Mouse (Mus musculus): ENCODE results near the gene Aip. TPM values are rescaled to one million over a fixed set of nuclear protein-coding genes. Genes with fewer than 3 reads are reported as not detected.

The Aip gene
- polyA plus RNA-seq, 1 experiment from 2014 or later: 94.5 TPM

- H3K4me2 ChIP-seq: no peak overlapping the region
- DNase-seq (no peak), ATAC-seq (ENCODE audit: insufficient read depth) (no peak)
- no peak for TF ChIP-seq CTCF (IDR thresholded peaks at IDR 0.05; ENCODE audit: low read depth)
- peaks cover 13% of the 10 kb centered on the region; the same call in 1 of the 2 replicates for H3K4me1 ChIP-seq (ENCODE audit: insufficient read depth)
- no peak overlapping the region for H3K27ac ChIP-seq (ENCODE audit: low read depth)
- H3K27me3 ChIP-seq (ENCODE audit: insufficient read depth, low read length): peaks cover 31% of the 10 kb centered on the region
- H3K9ac ChIP-seq: no peak overlapping the region
- no peaks in the 10 kb centered on the region for H3K36me3 ChIP-seq (ENCODE audit: insufficient read depth)
- no peak overlapping the region for H3K4me3 ChIP-seq (ENCODE audit: low read depth, low read length)
- H3K9me3 ChIP-seq (ENCODE audit: low read depth, low read length): no peaks in the 10 kb centered on the region
- WGBS: 86% methylated on average over 2 of the region's 2 CpGs
Measured at GRCm38 (mm10) chr19:4102049-4102448, 23.6 kb downstream of the Aip start.

- 65% methylated on average over 6 of the region's 6 CpGs for WGBS
- TF ChIP-seq CTCF (IDR thresholded peaks at IDR 0.05; ENCODE audit: low read depth): no peak
- Histone ChIP-seq H3K9ac (no peak overlapping the region), H3K27me3 (ENCODE audit: insufficient read depth, low read length) (peaks cover 31% of the 10 kb centered on the region), H3K27ac (ENCODE audit: low read depth) (no peak overlapping the region), H3K4me1 (ENCODE audit: insufficient read depth) (peaks cover 13% of the 10 kb centered on the region; the same call in 1 of the 2 replicates), H3K4me2 (peak overlapping the region; percentile 87), H3K36me3 (ENCODE audit: insufficient read depth) (no peaks in the 10 kb centered on the region), H3K9me3 (ENCODE audit: low read depth, low read length) (no peaks in the 10 kb centered on the region), H3K4me3 (ENCODE audit: low read depth, low read length) (no peak overlapping the region)
- ATAC-seq (ENCODE audit: insufficient read depth): no peak
- DNase-seq: no peak
Measured at GRCm38 (mm10) chr19:4101466-4101865, 24.2 kb downstream of the Aip start.

DNA sequence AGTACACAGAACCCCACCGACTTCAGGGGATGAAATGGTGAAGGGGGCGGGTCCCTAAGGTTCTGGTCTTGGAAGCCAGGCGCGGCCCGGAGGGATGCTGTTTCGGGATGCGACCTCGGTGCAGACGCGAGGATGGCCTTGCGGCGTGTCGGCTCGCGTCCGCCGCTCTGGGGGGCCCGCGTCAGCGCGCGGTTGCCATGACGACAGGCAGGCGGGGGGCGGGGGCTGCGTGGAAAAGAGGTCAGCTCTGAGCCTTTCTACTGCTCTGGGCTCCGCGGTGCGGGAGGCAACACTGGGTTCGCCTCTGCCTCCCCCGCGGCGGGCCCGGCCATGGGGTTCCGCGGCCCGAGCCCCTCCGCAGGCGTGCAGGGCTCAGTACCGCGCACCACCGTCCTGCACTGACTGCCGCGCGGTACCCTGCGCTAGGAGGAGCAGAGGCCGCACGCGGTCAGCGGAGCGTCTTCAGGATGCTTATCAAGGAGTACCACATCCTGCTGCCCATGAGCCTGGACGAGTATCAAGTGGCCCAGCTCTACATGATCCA lies 24.9 kb downstream of the Aip start:
- Histone ChIP-seq H3K27ac (ENCODE audit: low read depth) (no peak overlapping the region), H3K9ac (peak overlapping the region; percentile 46), H3K27me3 (ENCODE audit: insufficient read depth, low read length) (peaks cover 31% of the 10 kb centered on the region), H3K36me3 (ENCODE audit: insufficient read depth) (no peaks in the 10 kb centered on the region), H3K4me1 (ENCODE audit: insufficient read depth) (peaks cover 13% of the 10 kb centered on the region; the same call in 1 of the 2 replicates), H3K4me3 (ENCODE audit: low read depth, low read length) (peak overlapping the region; percentile 45), H3K4me2 (peak overlapping the region; percentile 87), H3K9me3 (ENCODE audit: low read depth, low read length) (no peaks in the 10 kb centered on the region)
- TF ChIP-seq CTCF (IDR thresholded peaks at IDR 0.05; ENCODE audit: low read depth): no peak
- DNase-seq: peak; percentile 47
- no peak for ATAC-seq (ENCODE audit: insufficient read depth)
- under 1% methylated on average over 52 of the region's 52 CpGs for WGBS

DNA sequence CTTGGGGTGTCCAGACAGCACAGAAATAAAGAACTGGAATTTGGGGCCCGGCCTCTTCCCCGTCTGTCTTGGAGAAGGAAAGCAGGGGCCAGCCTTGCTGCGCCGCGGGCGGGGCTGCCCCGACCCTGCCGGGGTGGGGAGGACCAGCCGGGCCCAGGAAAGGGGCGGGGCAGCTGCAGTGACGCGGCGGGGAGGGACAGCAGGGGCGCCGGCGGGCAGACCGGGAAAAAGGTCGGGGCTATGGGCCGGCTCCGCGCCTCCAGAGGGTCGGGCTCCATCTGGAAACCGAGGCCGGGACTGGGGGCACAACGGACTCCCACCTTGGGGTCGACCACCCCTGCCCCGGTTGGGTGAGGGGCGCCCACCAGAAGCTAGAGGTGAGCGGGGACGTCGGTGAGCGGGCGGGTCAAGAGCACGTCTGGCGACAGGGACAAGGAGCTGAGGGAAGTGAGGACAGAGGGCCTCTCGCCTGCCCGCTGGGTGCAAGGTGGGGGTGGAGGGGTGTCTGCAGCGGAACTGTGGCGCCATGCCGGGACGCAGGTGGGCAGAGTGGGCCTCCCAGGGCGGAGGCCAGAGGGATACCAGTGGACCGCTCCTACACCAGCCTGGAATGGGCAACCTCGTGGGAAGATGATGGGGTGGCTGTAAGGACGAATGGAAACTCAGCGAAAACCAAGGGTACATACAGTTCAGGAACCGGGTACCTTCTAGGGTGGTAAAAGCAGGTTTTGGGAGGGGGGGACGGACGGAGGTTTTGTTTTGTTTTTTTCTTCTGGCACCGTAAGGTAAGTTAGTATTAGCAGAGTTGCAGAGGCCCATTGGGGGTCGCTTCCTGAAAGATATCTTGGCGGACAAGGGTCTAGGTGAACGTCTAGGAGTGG lies 25.6 kb downstream of the Aip start, which contains the start of gene Pitpnm1:
Pitpnm1 (plus strand) TSS at position 162 of the 881 bp plus-strand sequence.
- ATAC-seq (ENCODE audit: insufficient read depth): peak; percentile 4; the same call in 1 of the 2 replicates
- Histone ChIP-seq H3K9me3 (ENCODE audit: low read depth, low read length) (no peaks in the 10 kb centered on the region), H3K9ac (peak within 1 kb of the TSS; percentile 46), H3K4me2 (peak within 1 kb of the TSS; percentile 87), H3K27ac (ENCODE audit: low read depth) (peak within 1 kb of the TSS; percentile 10; the same call in 1 of the 2 replicates), H3K4me3 (ENCODE audit: low read depth, low read length) (peak within 1 kb of the TSS; percentile 45), H3K4me1 (ENCODE audit: insufficient read depth) (peaks cover 13% of the 10 kb centered on the region; the same call in 1 of the 2 replicates), H3K27me3 (ENCODE audit: insufficient read depth, low read length) (peaks cover 31% of the 10 kb centered on the region), H3K36me3 (ENCODE audit: insufficient read depth) (no peaks in the 10 kb centered on the region)
- peak; percentile 72 for DNase-seq
- TF ChIP-seq CTCF (IDR thresholded peaks at IDR 0.05; ENCODE audit: low read depth): no peak
- WGBS: under 1% methylated on average over 53 of the region's 53 CpGs

DNA sequence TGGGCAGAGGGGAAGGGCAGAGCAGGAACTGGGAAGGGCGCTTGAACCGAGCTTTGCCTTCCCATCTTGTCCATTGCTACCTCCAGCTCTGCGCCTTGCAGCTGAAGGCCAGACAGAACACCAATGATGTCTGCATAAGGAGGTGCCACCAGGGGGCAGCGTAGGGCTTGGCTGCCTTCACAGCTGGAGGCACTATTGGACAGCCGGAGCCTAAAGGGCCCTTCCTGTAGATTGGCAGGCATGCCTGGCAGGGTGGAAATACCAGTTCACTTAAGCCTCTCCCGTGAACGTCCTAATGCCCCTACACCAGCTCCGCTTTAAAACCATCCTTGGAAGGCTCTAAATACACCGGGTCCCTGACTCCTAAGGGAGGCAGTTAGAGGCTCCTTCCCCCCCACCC lies 26.6 kb downstream of the Aip start:
- H3K36me3 ChIP-seq (ENCODE audit: insufficient read depth): no peaks in the 10 kb centered on the region
- peak overlapping the region; percentile 45; the same call in 1 of the 2 replicates for H3K4me3 ChIP-seq (ENCODE audit: low read depth, low read length)
- peak overlapping the region; percentile 10; the same call in 1 of the 2 replicates for H3K27ac ChIP-seq (ENCODE audit: low read depth)
- peak overlapping the region; percentile 87 for H3K4me2 ChIP-seq
- no peak overlapping the region for H3K9ac ChIP-seq
- DNase-seq (peak; percentile 97), ATAC-seq (ENCODE audit: insufficient read depth) (peak; percentile 9; the same call in 1 of the 2 replicates)
- peaks cover 13% of the 10 kb centered on the region; the same call in 1 of the 2 replicates for H3K4me1 ChIP-seq (ENCODE audit: insufficient read depth)
- H3K9me3 ChIP-seq (ENCODE audit: low read depth, low read length): no peaks in the 10 kb centered on the region
- peak; percentile 97 for TF ChIP-seq CTCF (IDR thresholded peaks at IDR 0.05; ENCODE audit: low read depth)
- peaks cover 31% of the 10 kb centered on the region for H3K27me3 ChIP-seq (ENCODE audit: insufficient read depth, low read length)
- WGBS: 7% methylated on average over 9 of the region's 9 CpGs

GRCm38 (mm10) chr19:4098426-4098825 lies 27.2 kb downstream of the Aip start:
- Histone ChIP-seq H3K9ac (no peak overlapping the region), H3K36me3 (ENCODE audit: insufficient read depth) (no peaks in the 10 kb centered on the region), H3K4me2 (no peak overlapping the region; the same call in 1 of the 2 replicates), H3K27me3 (ENCODE audit: insufficient read depth, low read length) (peaks cover 31% of the 10 kb centered on the region), H3K4me3 (ENCODE audit: low read depth, low read length) (no peak overlapping the region), H3K4me1 (ENCODE audit: insufficient read depth) (peaks cover 13% of the 10 kb centered on the region; the same call in 1 of the 2 replicates), H3K9me3 (ENCODE audit: low read depth, low read length) (no peaks in the 10 kb centered on the region), H3K27ac (ENCODE audit: low read depth) (no peak overlapping the region)
- 84% methylated on average over 13 of the region's 13 CpGs for WGBS
- DNase-seq (no peak), ATAC-seq (ENCODE audit: insufficient read depth) (no peak)
- no peak for TF ChIP-seq CTCF (IDR thresholded peaks at IDR 0.05; ENCODE audit: low read depth)

- Histone ChIP-seq H3K9ac (peak overlapping the region; percentile 46), H3K4me2 (peak overlapping the region; percentile 79), H3K27me3 (ENCODE audit: insufficient read depth, low read length) (peaks cover 31% of the 10 kb centered on the region), H3K9me3 (ENCODE audit: low read depth, low read length) (no peaks in the 10 kb centered on the region), H3K4me1 (ENCODE audit: insufficient read depth) (peaks cover 13% of the 10 kb centered on the region; the same call in 1 of the 2 replicates), H3K36me3 (ENCODE audit: insufficient read depth) (no peaks in the 10 kb centered on the region), H3K4me3 (ENCODE audit: low read depth, low read length) (peak overlapping the region; percentile 63), H3K27ac (ENCODE audit: low read depth) (peak overlapping the region; percentile 81)
- DNase-seq (peak; percentile 86), ATAC-seq (ENCODE audit: insufficient read depth) (peak; percentile 40)
- TF ChIP-seq CTCF (IDR thresholded peaks at IDR 0.05; ENCODE audit: low read depth): no peak
- 2% methylated on average over 21 of the region's 21 CpGs for whole genome bisulfite sequencing
Measured at GRCm38 (mm10) chr19:4097441-4097825, 28.2 kb downstream of the Aip start.

Data from lung, embryonic 14.5 days (tissue).